Mouse (Mus musculus): ENCODE data around the gene Serf2. TPM values are rescaled to one million over a fixed set of nuclear protein-coding genes. Genes with fewer than 3 reads are reported as not detected.
A peak's percentile ranks its signal among the peaks of the same experiment; 100 is the strongest.
"Not testable (repeated sequence)": the region's sequence is repeated elsewhere in the genome, so short reads cannot be mapped to it uniquely, and the experiment has no call there.

Serf2 gene
- polyA plus RNA-seq, 1 experiment from 2014 or later = 334 TPM

GRCm38 (mm10) chr2:121450093-121450492, 1.1 kb downstream of the Serf2 start:
- peak overlapping the region; percentile 93 for H3K4me2 ChIP-seq
- no peak for ATAC-seq
- no peaks in the 10 kb centered on the region for H3K9me3 ChIP-seq (replicated peaks)
- peaks cover 36% of the 10 kb centered on the region for H3K36me3 ChIP-seq
- WGBS (ENCODE audit: insufficient replicate concordance) = 0% methylated on average over 7 of the region's 7 CpGs
- peak overlapping the region; percentile 98 for H3K4me3 ChIP-seq
- H3K27ac ChIP-seq = peak overlapping the region; percentile 88
- peak overlapping the region; percentile 99 for H3K9ac ChIP-seq
- peaks cover 41% of the 10 kb centered on the region for H3K4me1 ChIP-seq
- H3K27me3 ChIP-seq (replicated peaks) = no peaks in the 10 kb centered on the region

- no peak for ATAC-seq
- Histone ChIP-seq H3K27me3 (replicated peaks) (no peaks in the 10 kb centered on the region), H3K4me2 (no peak overlapping the region), H3K36me3 (peaks cover 40% of the 10 kb centered on the region), H3K9ac (no peak overlapping the region), H3K9me3 (replicated peaks) (no peaks in the 10 kb centered on the region), H3K27ac (no peak overlapping the region), H3K4me3 (no peak overlapping the region), H3K4me1 (peaks cover 51% of the 10 kb centered on the region)
- 70% methylated on average over 4 of the region's 4 CpGs for WGBS (ENCODE audit: insufficient replicate concordance)
Measured at GRCm38 (mm10) chr2:121452361-121452760, 3.4 kb downstream of the Serf2 start.

DNA sequence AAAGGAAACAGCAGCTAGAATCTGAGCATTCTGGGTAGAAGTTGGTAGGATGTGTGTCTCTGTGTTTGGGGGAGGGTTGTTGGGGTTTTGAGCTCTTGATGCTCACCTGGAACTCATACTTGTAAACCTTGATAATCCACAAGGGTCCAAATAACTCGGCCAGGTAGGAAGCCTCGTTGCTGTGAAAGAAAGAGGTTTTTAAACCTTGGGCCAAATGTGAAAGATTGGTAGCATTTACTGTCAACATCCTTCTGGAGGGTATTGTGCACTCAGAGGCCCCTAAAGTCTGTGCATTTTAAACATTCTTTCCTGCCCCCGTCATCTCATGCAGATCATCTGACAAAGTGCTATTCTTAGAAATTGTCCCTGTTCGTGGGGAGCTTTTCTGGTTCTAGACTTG, 4.0 kb downstream of the Serf2 start, which contains the start of gene Hypk:
Gene Hypk, plus strand, starts transcription at position 301 of the 400 bp plus-strand sequence.
- 0 out of 2 replicates have a peak within 1 kb of the TSS, but pooled peaks have one; percentile 12 for H3K27ac ChIP-seq
- 75% methylated on average over 4 of the region's 4 CpGs for WGBS (ENCODE audit: insufficient replicate concordance)
- H3K9me3 ChIP-seq (replicated peaks) = no peaks in the 10 kb centered on the region
- H3K4me3 ChIP-seq = no peak within 1 kb of the TSS
- no peaks in the 10 kb centered on the region for H3K27me3 ChIP-seq (replicated peaks)
- ATAC-seq = no peak
- peaks cover 49% of the 10 kb centered on the region for H3K4me1 ChIP-seq
- H3K9ac ChIP-seq = no peak within 1 kb of the TSS
- peaks cover 40% of the 10 kb centered on the region for H3K36me3 ChIP-seq
- H3K4me2 ChIP-seq = no peak within 1 kb of the TSS

- WGBS (ENCODE audit: insufficient replicate concordance) = 72% methylated on average over 6 of the region's 6 CpGs
- Histone ChIP-seq H3K36me3 (peaks cover 47% of the 10 kb centered on the region), H3K4me3 (no peak overlapping the region), H3K4me1 (peaks cover 48% of the 10 kb centered on the region), H3K27ac (0 out of 2 replicates have a peak overlapping the region, but pooled peaks have one; percentile 12), H3K27me3 (replicated peaks) (no peaks in the 10 kb centered on the region), H3K4me2 (no peak overlapping the region), H3K9ac (no peak overlapping the region), H3K9me3 (replicated peaks) (no peaks in the 10 kb centered on the region)
- ATAC-seq = no peak
Measured at GRCm38 (mm10) chr2:121453917-121454316, 4.9 kb downstream of the Serf2 start.

- no peak for ATAC-seq
- Histone ChIP-seq H3K9ac (no peak overlapping the region), H3K27ac (0 out of 2 replicates have a peak overlapping the region, but pooled peaks have one; percentile 30), H3K27me3 (replicated peaks) (no peaks in the 10 kb centered on the region), H3K36me3 (peaks cover 63% of the 10 kb centered on the region), H3K4me2 (no peak overlapping the region), H3K4me1 (peaks cover 41% of the 10 kb centered on the region), H3K4me3 (no peak overlapping the region), H3K9me3 (replicated peaks) (no peaks in the 10 kb centered on the region)
- 70% methylated on average over 5 of the region's 5 CpGs for WGBS (ENCODE audit: insufficient replicate concordance)
Measured at GRCm38 (mm10) chr2:121455534-121455933, 6.5 kb downstream of the Serf2 start.

GRCm38 (mm10) chr2:121456692-121457642, 8.0 kb downstream of the Serf2 start, which contains the start of gene Serinc4:
TSS of gene Serinc4 (minus strand) at chr2:121456781.
- Histone ChIP-seq H3K9me3 (replicated peaks) (no peaks in the 10 kb centered on the region), H3K27me3 (replicated peaks) (no peaks in the 10 kb centered on the region), H3K27ac (peak within 1 kb of the TSS; percentile 87), H3K9ac (peak within 1 kb of the TSS; percentile 78), H3K4me1 (peaks cover 31% of the 10 kb centered on the region), H3K4me2 (peak within 1 kb of the TSS; percentile 80), H3K4me3 (peak within 1 kb of the TSS; percentile 75), H3K36me3 (peaks cover 62% of the 10 kb centered on the region)
- ATAC-seq = peak; percentile 96
- WGBS (ENCODE audit: insufficient replicate concordance) = 4% methylated on average over 41 of the region's 41 CpGs

DNA sequence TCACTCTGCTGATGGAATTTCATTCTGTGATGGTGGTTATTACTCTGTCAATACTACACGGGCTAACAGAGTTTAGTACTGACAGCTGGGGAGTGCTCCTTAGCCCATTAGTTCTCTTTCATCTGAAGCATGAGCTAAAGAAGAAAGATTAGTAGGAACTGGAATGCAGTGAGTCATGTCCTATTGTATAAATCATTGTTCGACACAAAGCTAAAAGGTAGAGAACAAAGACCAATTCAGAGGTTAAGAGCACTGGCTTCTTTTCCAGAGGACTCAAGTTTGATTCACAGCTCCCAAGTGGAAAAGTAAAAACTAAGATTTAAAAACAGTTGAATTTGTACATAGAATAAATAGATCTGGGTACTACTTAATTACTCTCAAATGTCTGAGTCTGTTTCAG, 11.1 kb downstream of the Serf2 start:
- H3K27ac ChIP-seq = no peak overlapping the region
- H3K4me2 ChIP-seq = no peak overlapping the region
- H3K9ac ChIP-seq = no peak overlapping the region
- ATAC-seq = no peak
- no peaks in the 10 kb centered on the region for H3K9me3 ChIP-seq (replicated peaks)
- H3K27me3 ChIP-seq (replicated peaks) = no peaks in the 10 kb centered on the region
- peaks cover 35% of the 10 kb centered on the region for H3K36me3 ChIP-seq
- H3K4me1 ChIP-seq = peaks cover 24% of the 10 kb centered on the region
- H3K4me3 ChIP-seq = no peak overlapping the region
- WGBS (ENCODE audit: insufficient replicate concordance) = 74% methylated on average over 2 of the region's 2 CpGs

DNA sequence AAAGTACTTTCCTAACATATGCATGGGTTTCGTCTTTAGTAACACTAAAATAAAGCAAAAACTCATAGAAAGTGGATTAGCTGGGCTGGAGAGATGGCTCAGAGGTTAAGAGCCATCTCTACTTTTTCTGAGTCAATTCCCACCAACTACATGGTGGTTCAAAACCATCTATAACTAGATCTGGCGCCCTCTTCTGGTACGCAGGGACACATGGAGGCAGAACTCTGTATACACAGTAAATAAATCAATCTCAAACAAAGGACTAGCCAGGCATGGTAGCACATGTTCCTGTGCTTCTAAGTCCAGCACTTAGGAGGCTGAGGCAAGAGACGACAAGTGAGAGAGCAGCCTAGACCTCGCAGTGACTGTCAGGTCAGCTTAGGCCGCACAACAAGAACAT, 20.0 kb downstream of the Serf2 start:
- H3K9me3 ChIP-seq (replicated peaks) = not testable (repeated sequence)

GRCm38 (mm10) chr2:121472783-121473182, 23.8 kb downstream of the Serf2 start:
- H3K9me3 ChIP-seq (replicated peaks) = not testable (repeated sequence)

More for the DNA sequence above, 20.0 kb downstream of the Serf2 start:
- H3K27ac ChIP-seq; H3K4me1 ChIP-seq; H3K4me3 ChIP-seq; H3K27me3 ChIP-seq (replicated peaks); H3K4me2 ChIP-seq; ATAC-seq; H3K9ac ChIP-seq: not testable (repeated sequence)
- H3K36me3 ChIP-seq = peaks cover 11% of the 10 kb centered on the region
- WGBS (ENCODE audit: insufficient replicate concordance) = 73% methylated on average over 4 of the region's 6 CpGs

GRCm38 (mm10) chr2:121473301-121474179, 24.5 kb downstream of the Serf2 start, which contains the start of gene Mfap1b:
TSS of gene Mfap1b (minus strand) at chr2:121474067.
- peak; percentile 95 for ATAC-seq
- 3% methylated on average over 41 of the region's 41 CpGs for WGBS (ENCODE audit: insufficient replicate concordance)
- Histone ChIP-seq H3K4me2 (peak within 1 kb of the TSS; percentile 79), H3K9ac (peak within 1 kb of the TSS; percentile 78), H3K36me3 (peaks cover 15% of the 10 kb centered on the region), H3K4me3 (peak within 1 kb of the TSS; percentile 74), H3K27ac (peak within 1 kb of the TSS; percentile 80), H3K4me1 (peaks cover 13% of the 10 kb centered on the region; the same call in 1 of the 2 replicates)
- not testable (repeated sequence) for H3K27me3 ChIP-seq (replicated peaks); H3K9me3 ChIP-seq (replicated peaks)

More at GRCm38 (mm10) chr2:121472783-121473182, 23.8 kb downstream of the Serf2 start:
- H3K9ac ChIP-seq; ATAC-seq; H3K27me3 ChIP-seq (replicated peaks); H3K27ac ChIP-seq: not testable (repeated sequence)
- Histone ChIP-seq H3K4me2 (peak overlapping the region; percentile 79), H3K4me3 (peak overlapping the region; percentile 74), H3K4me1 (peaks cover 13% of the 10 kb centered on the region; the same call in 1 of the 2 replicates), H3K36me3 (peaks cover 18% of the 10 kb centered on the region)
- WGBS (ENCODE audit: insufficient replicate concordance) = 90% methylated on average over 3 of the region's 3 CpGs

DNA sequence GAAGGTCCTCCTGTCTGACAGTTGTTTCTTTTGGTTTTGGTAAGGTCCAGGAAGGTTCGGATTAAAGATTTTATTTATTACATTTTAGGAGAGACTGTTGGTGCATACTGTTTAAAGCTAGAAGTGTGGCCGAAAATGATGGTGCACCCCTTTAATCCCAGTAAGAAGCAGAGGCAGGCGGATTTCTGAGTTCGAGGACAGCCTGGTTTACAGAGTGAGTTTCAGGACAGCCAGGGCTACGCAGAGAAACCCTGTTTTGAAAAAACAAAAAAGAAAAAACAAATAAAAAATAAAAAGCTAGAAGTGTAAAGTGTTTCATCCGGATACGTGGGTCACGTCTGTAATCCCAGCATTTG, 25.2 kb downstream of the Serf2 start:
- Histone ChIP-seq H3K4me2 (peak overlapping the region; percentile 79), H3K27ac (peak overlapping the region; percentile 80), H3K4me1 (peaks cover 13% of the 10 kb centered on the region; the same call in 1 of the 2 replicates), H3K36me3 (peaks cover 15% of the 10 kb centered on the region), H3K9me3 (replicated peaks) (no peaks in the 10 kb centered on the region), H3K4me3 (peak overlapping the region; percentile 74), H3K9ac (peak overlapping the region; percentile 78), H3K27me3 (replicated peaks) (no peaks in the 10 kb centered on the region)
- ATAC-seq = peak; percentile 50
- WGBS (ENCODE audit: insufficient replicate concordance) = 17% methylated on average over 8 of the region's 8 CpGs

Data from liver, embryonic 12.5 days (tissue).